Mouse (Mus musculus): Measurements from ENCODE around the gene Tmem164.

DNA sequence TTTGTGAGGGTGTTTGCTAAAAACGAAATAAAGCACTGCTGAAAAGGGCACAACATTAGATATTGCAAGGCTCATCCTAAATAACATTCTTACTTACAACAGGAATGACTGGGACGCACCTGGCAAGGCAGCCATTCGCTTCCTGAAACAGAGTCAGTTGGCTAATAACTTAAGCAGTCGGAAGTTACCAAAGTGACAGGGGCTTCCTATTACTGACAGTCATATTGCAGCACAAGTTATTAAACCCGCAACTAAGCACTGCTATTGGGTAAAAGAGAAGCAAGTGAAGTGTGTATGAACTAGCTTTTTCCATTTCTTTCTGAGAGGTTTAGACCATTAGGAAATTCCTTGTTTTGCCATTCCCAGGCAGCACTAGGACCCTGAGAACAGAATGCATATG lies 201.0 kb downstream of the Tmem164 start:
- TF ChIP-seq CTCF (IDR thresholded peaks at IDR 0.05; ENCODE audit: low read depth, low read length) (no peak), POLR2AphosphoS5 (IDR thresholded peaks at IDR 0.05; ENCODE audit: insufficient replicate concordance, low read depth, low read length) (no peak), GATA1 (IDR thresholded peaks at IDR 0.05; ENCODE audit: borderline replicate concordance, low read length) (no peak), GATA2 (IDR thresholded peaks at IDR 0.05; ENCODE audit: borderline replicate concordance, low read depth, low read length) (no peak), TAL1 (conservative IDR thresholded peaks at IDR 0.05; ENCODE audit: low read depth, low read length) (no peak)

All from G1E (cell line).